Mouse (Mus musculus) macrophage (primary cell): ENCODE measurements around the gene Hoxd11. TPM values are rescaled to one million over a fixed set of nuclear protein-coding genes. Genes with fewer than 3 reads are reported as not detected.

Experiments
- H3K27ac ChIP-seq: fragments of 350-480 bp; formaldehyde crosslinking; 2 replicates; pipeline ENCODE4 v1.9.0; 2021
- H3K36me3 ChIP-seq: fragments of 350-480 bp; formaldehyde crosslinking; 2 replicates; pipeline ENCODE4 v1.9.0; 2021; ENCODE audit errors: inconsistent target
- H3K4me3 ChIP-seq: fragments of 350-480 bp; formaldehyde crosslinking; 2 replicates; pipeline ENCODE4 v1.9.0; 2021; ENCODE audit errors: inconsistent target
- H3K79me2 ChIP-seq: fragments of 350-480 bp; formaldehyde crosslinking; 2 replicates; pipeline ENCODE4 v1.9.0; 2021; ENCODE audit errors: inconsistent target
- WGBS: methylation state at CpG from one replicate; pipeline ENCODE4 v1.1.7; 2026; ENCODE audit warnings: inconsistent platforms; ENCODE audit not compliant: missing documents; 5-methylcytosine and 5-hydroxymethylcytosine counted together
- polyA plus RNA-seq: library from polyadenylated mRNA; stranded (reverse); fragments of 250-400 nt; gene quantifications from 3 replicates; pipeline ENCODE4 v1.2.4, GENCODE M21; 2018; ENCODE audit warnings: inconsistent platforms

The Hoxd11 gene
- polyA plus RNA-seq, 1 experiment from 2014 or later = not detected

- no peaks in the 10 kb centered on the region for H3K79me2 ChIP-seq
- no peak overlapping the region for H3K27ac ChIP-seq
- H3K36me3 ChIP-seq = no peaks in the 10 kb centered on the region
- H3K4me3 ChIP-seq = no peak overlapping the region
- WGBS = 7% methylated on average over 47 of the region's 47 CpGs
These were observed 20.5 kb upstream of the Hoxd11 start for GRCm38 (mm10) chr2:74658667-74659371.

GRCm38 (mm10) chr2:74659507-74660005 is 19.8 kb upstream of the Hoxd11 start, which contains the start of gene Evx2:
Gene Evx2 (minus strand): TSS chr2:74659557.
- no peaks in the 10 kb centered on the region for H3K36me3 ChIP-seq

GRCm38 (mm10) chr2:74660421-74661375 is 18.7 kb upstream of the Hoxd11 start:
- no peaks in the 10 kb centered on the region for H3K36me3 ChIP-seq
- 8% methylated on average over 29 of the region's 30 CpGs for WGBS
- no peaks in the 10 kb centered on the region for H3K79me2 ChIP-seq
- H3K27ac ChIP-seq = no peak overlapping the region
- no peak overlapping the region for H3K4me3 ChIP-seq

More at GRCm38 (mm10) chr2:74659507-74660005, 19.8 kb upstream of the Hoxd11 start, which contains the start of gene Evx2:
- no peak within 1 kb of the TSS for H3K27ac ChIP-seq
- no peak within 1 kb of the TSS for H3K4me3 ChIP-seq
- WGBS = 11% methylated on average over 27 of the region's 28 CpGs
- no peaks in the 10 kb centered on the region for H3K79me2 ChIP-seq

- H3K79me2 ChIP-seq = no peaks in the 10 kb centered on the region
- no peaks in the 10 kb centered on the region for H3K36me3 ChIP-seq
- 5% methylated on average over 12 of the region's 14 CpGs for WGBS
- H3K4me3 ChIP-seq = no peak overlapping the region
- no peak overlapping the region for H3K27ac ChIP-seq
These were observed 17.7 kb upstream of the Hoxd11 start for GRCm38 (mm10) chr2:74661685-74662084.

- H3K79me2 ChIP-seq = no peaks in the 10 kb centered on the region
- H3K27ac ChIP-seq = no peak overlapping the region
- no peaks in the 10 kb centered on the region for H3K36me3 ChIP-seq
- no peak overlapping the region for H3K4me3 ChIP-seq
- WGBS = 8% methylated on average over 18 of the region's 18 CpGs
These were observed 15.9 kb upstream of the Hoxd11 start for GRCm38 (mm10) chr2:74663291-74663925.

GRCm38 (mm10) chr2:74666411-74666810 is 12.9 kb upstream of the Hoxd11 start:
- no peak overlapping the region for H3K27ac ChIP-seq
- H3K79me2 ChIP-seq = no peaks in the 10 kb centered on the region
- no peaks in the 10 kb centered on the region for H3K36me3 ChIP-seq
- H3K4me3 ChIP-seq = no peak overlapping the region
- 5% methylated on average over 7 of the region's 7 CpGs for WGBS

- Histone ChIP-seq H3K4me3 (no peak overlapping the region), H3K36me3 (no peaks in the 10 kb centered on the region), H3K79me2 (no peaks in the 10 kb centered on the region), H3K27ac (no peak overlapping the region)
- 12% methylated on average over 36 of the region's 36 CpGs for WGBS
These were observed 12.0 kb upstream of the Hoxd11 start for GRCm38 (mm10) chr2:74667191-74667841.

- 2% methylated on average over 22 of the region's 51 CpGs for WGBS
These were observed 11.5 kb upstream of the Hoxd11 start, which contains the start of gene Hoxd13 for GRCm38 (mm10) chr2:74667842-74668357. Gene Hoxd13 (plus strand): TSS chr2:74668310.

GRCm38 (mm10) chr2:74668370-74669229 is 10.8 kb upstream of the Hoxd11 start:
- no peaks in the 10 kb centered on the region for H3K36me3 ChIP-seq
- H3K27ac ChIP-seq = no peak overlapping the region
- H3K4me3 ChIP-seq = no peak overlapping the region
- no peaks in the 10 kb centered on the region for H3K79me2 ChIP-seq
- WGBS = 2% methylated on average over 59 of the region's 74 CpGs

More at GRCm38 (mm10) chr2:74667842-74668357, 11.5 kb upstream of the Hoxd11 start, which contains the start of gene Hoxd13:
- Histone ChIP-seq H3K27ac (no peak within 1 kb of the TSS), H3K36me3 (no peaks in the 10 kb centered on the region), H3K4me3 (no peak within 1 kb of the TSS), H3K79me2 (no peaks in the 10 kb centered on the region)

- 3% methylated on average over 3 of the region's 3 CpGs for WGBS
- Histone ChIP-seq H3K36me3 (no peaks in the 10 kb centered on the region), H3K27ac (no peak overlapping the region), H3K4me3 (no peak overlapping the region), H3K79me2 (no peaks in the 10 kb centered on the region)
These were observed 10.2 kb upstream of the Hoxd11 start for GRCm38 (mm10) chr2:74669230-74669578.

- Histone ChIP-seq H3K79me2 (no peaks in the 10 kb centered on the region), H3K27ac (no peak overlapping the region), H3K4me3 (no peak overlapping the region), H3K36me3 (no peaks in the 10 kb centered on the region)
- WGBS = 10% methylated on average over 14 of the region's 14 CpGs
These were observed 9.6 kb upstream of the Hoxd11 start for GRCm38 (mm10) chr2:74669650-74670235.

- H3K27ac ChIP-seq = no peak overlapping the region
- H3K4me3 ChIP-seq = no peak overlapping the region
- H3K79me2 ChIP-seq = no peaks in the 10 kb centered on the region
- 26% methylated on average over 3 of the region's 3 CpGs for WGBS
- H3K36me3 ChIP-seq = no peaks in the 10 kb centered on the region
These were observed 8.6 kb upstream of the Hoxd11 start for GRCm38 (mm10) chr2:74670632-74671188.
